Mouse (Mus musculus): ENCODE measurements around the gene Gucy2d. TPM values are rescaled to one million over a fixed set of nuclear protein-coding genes. Genes with fewer than 3 reads are reported as not detected.

Gucy2d gene
- polyA plus RNA-seq, 1 experiment from 2014 or later: 0.05 TPM

DNA sequence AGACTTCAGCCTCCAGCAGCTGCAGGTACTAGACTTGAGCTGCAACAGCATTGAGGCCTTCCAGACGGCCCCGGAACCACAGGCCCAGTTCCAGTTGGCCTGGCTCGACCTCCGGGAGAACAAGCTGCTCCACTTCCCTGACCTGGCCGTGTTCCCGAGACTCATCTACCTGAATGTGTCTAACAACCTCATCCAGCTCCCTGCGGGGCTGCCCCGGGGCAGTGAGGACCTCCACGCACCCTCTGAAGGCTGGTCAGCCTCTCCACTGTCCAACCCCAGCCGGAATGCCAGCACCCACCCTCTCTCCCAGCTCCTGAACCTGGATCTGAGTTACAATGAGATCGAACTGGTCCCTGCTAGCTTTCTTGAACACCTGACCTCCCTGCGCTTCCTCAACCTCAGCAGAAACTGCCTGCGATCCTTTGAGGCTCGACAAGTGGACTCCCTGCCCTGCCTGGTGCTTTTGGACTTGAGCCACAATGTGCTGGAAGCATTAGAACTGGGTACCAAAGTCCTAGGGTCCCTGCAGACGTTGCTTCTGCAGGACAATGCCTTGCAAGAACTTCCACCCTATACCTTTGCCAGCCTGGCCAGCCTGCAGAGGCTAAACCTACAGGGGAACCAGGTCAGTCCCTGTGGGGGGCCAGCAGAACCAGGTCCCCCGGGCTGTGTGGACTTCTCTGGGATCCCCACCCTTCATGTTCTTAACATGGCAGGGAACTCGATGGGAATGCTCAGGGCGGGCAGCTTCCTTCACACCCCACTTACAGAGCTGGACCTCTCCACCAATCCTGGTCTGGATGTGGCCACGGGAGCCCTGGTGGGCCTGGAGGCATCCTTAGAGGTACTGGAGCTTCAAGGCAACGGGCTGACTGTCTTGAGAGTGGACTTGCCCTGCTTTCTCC lies 58.7 kb downstream of the Gucy2d start:
- no peaks in the 10 kb centered on the region for H3K9me3 ChIP-seq (replicated peaks; ENCODE audit: control insufficient read depth, low read length, poor library complexity, severe bottlenecking)
- ATAC-seq: no peak
- H3K27me3 ChIP-seq (ENCODE audit: control insufficient read depth, insufficient read depth, low read depth, low read length): no peaks in the 10 kb centered on the region
- no peak overlapping the region for H3K4me2 ChIP-seq (ENCODE audit: low read length)
- 83% methylated on average over 20 of the region's 20 CpGs for WGBS
- H3K27ac ChIP-seq (ENCODE audit: low read length): no peak overlapping the region
- H3K36me3 ChIP-seq (ENCODE audit: control insufficient read depth, insufficient read depth, low read length): no peaks in the 10 kb centered on the region
- H3K4me1 ChIP-seq (ENCODE audit: control insufficient read depth, insufficient read depth, low read length): peaks cover under 1% of the 10 kb centered on the region; the same call in 1 of the 2 replicates
- H3K4me3 ChIP-seq (ENCODE audit: low read depth, low read length): no peak overlapping the region
- H3K9ac ChIP-seq (ENCODE audit: low read depth, low read length): no peak overlapping the region

GRCm38 (mm10) chr7:98499561-98500292 lies 59.5 kb downstream of the Gucy2d start:
- Histone ChIP-seq H3K9ac (ENCODE audit: low read depth, low read length) (no peak overlapping the region), H3K4me2 (ENCODE audit: low read length) (no peak overlapping the region), H3K4me3 (ENCODE audit: low read depth, low read length) (no peak overlapping the region), H3K4me1 (ENCODE audit: control insufficient read depth, insufficient read depth, low read length) (peaks cover 5% of the 10 kb centered on the region), H3K36me3 (ENCODE audit: control insufficient read depth, insufficient read depth, low read length) (no peaks in the 10 kb centered on the region), H3K27ac (ENCODE audit: low read length) (no peak overlapping the region), H3K27me3 (ENCODE audit: control insufficient read depth, insufficient read depth, low read depth, low read length) (no peaks in the 10 kb centered on the region), H3K9me3 (replicated peaks; ENCODE audit: control insufficient read depth, low read length, poor library complexity, severe bottlenecking) (no peaks in the 10 kb centered on the region)
- no peak for ATAC-seq
- WGBS: 78% methylated on average over 25 of the region's 25 CpGs

GRCm38 (mm10) chr7:98500470-98500869 lies 60.3 kb downstream of the Gucy2d start:
- H3K9me3 ChIP-seq (replicated peaks; ENCODE audit: control insufficient read depth, low read length, poor library complexity, severe bottlenecking): no peaks in the 10 kb centered on the region
- H3K27ac ChIP-seq (ENCODE audit: low read length): no peak overlapping the region
- no peak overlapping the region for H3K9ac ChIP-seq (ENCODE audit: low read depth, low read length)
- no peaks in the 10 kb centered on the region for H3K36me3 ChIP-seq (ENCODE audit: control insufficient read depth, insufficient read depth, low read length)
- H3K4me1 ChIP-seq (ENCODE audit: control insufficient read depth, insufficient read depth, low read length): peaks cover 7% of the 10 kb centered on the region
- ATAC-seq: no peak
- no peaks in the 10 kb centered on the region for H3K27me3 ChIP-seq (ENCODE audit: control insufficient read depth, insufficient read depth, low read depth, low read length)
- 95% methylated on average over 3 of the region's 3 CpGs for WGBS
- H3K4me3 ChIP-seq (ENCODE audit: low read depth, low read length): no peak overlapping the region
- no peak overlapping the region for H3K4me2 ChIP-seq (ENCODE audit: low read length)

DNA sequence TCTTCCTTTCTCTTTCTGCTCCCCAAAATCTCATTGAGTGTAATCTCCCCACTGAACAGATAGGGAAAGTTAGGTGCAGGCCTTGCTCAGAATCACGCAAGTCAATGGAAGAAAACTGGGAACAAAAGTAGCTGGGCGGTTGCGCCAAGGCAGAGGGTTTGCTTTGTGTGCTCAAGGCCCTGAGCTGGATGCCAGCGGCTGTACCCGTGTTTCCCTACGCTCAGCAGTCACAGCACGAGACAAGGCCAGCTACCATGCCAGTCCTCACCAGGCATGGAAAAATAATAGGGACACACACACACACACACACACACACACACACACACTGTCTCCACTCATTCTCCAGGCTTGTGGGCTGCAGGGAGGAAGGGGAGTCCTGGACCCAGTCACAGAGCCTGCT lies 60.9 kb downstream of the Gucy2d start:
- no peak overlapping the region for H3K27ac ChIP-seq (ENCODE audit: low read length)
- ATAC-seq: no peak
- WGBS: 84% methylated on average over 7 of the region's 7 CpGs
- no peak overlapping the region for H3K4me3 ChIP-seq (ENCODE audit: low read depth, low read length)
- peaks cover 7% of the 10 kb centered on the region for H3K4me1 ChIP-seq (ENCODE audit: control insufficient read depth, insufficient read depth, low read length)
- no peaks in the 10 kb centered on the region for H3K9me3 ChIP-seq (replicated peaks; ENCODE audit: control insufficient read depth, low read length, poor library complexity, severe bottlenecking)
- H3K36me3 ChIP-seq (ENCODE audit: control insufficient read depth, insufficient read depth, low read length): no peaks in the 10 kb centered on the region
- no peak overlapping the region for H3K9ac ChIP-seq (ENCODE audit: low read depth, low read length)
- H3K27me3 ChIP-seq (ENCODE audit: control insufficient read depth, insufficient read depth, low read depth, low read length): no peaks in the 10 kb centered on the region
- no peak overlapping the region for H3K4me2 ChIP-seq (ENCODE audit: low read length)

- Histone ChIP-seq H3K36me3 (ENCODE audit: control insufficient read depth, insufficient read depth, low read length) (no peaks in the 10 kb centered on the region), H3K9ac (ENCODE audit: low read depth, low read length) (no peak overlapping the region)
- no peak for ATAC-seq
Observed at GRCm38 (mm10) chr7:98502921-98503320, 62.7 kb downstream of the Gucy2d start.

DNA sequence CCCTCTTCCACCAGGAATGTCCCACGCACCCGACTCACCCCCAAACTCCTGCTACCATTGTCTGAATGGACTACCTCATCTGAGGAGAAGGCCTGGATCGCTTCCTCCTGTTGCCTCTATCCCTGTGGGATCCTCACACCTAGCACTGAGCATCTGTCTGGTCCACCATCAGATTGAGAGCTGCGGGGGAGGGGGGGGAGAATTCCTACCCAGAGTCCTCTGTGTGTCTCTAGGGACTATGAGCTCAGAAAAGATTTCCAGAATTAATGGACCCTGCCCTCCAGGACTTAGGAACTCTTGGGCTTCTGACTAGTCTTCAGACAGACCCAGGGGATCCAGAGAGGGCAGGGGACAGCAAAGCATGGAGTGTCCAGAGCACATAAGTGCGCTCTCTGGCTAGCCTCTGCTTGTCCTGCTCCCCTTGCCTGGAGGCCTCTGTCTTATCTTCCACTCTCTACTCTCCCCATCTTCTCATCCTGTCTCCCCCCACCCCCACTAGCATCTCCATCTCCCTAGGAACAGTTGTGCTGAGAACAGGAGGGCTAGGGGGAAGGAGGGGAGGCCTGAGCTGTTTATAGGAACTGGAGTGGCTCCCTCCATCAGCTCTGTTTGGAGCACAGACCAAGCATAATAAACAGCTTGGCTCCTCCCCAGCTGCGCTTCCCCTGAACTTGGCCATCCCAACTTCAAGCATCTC lies 63.9 kb downstream of the Gucy2d start:
- no peaks in the 10 kb centered on the region for H3K36me3 ChIP-seq (ENCODE audit: control insufficient read depth, insufficient read depth, low read length)
- no peak overlapping the region for H3K27ac ChIP-seq (ENCODE audit: low read length)
- no peak overlapping the region for H3K4me3 ChIP-seq (ENCODE audit: low read depth, low read length)
- H3K9me3 ChIP-seq (replicated peaks; ENCODE audit: control insufficient read depth, low read length, poor library complexity, severe bottlenecking): no peaks in the 10 kb centered on the region
- 0 out of 2 replicates have a peak overlapping the region, but pooled peaks have one; percentile 14 for H3K9ac ChIP-seq (ENCODE audit: low read depth, low read length)
- WGBS: 74% methylated on average over 6 of the region's 6 CpGs
- peaks cover 7% of the 10 kb centered on the region for H3K4me1 ChIP-seq (ENCODE audit: control insufficient read depth, insufficient read depth, low read length)
- no peak overlapping the region for H3K4me2 ChIP-seq (ENCODE audit: low read length)
- ATAC-seq: 0 out of 2 replicates have a peak, but pooled peaks have one; percentile 43
- H3K27me3 ChIP-seq (ENCODE audit: control insufficient read depth, insufficient read depth, low read depth, low read length): no peaks in the 10 kb centered on the region

More at GRCm38 (mm10) chr7:98502921-98503320, 62.7 kb downstream of the Gucy2d start:
- H3K4me2 ChIP-seq (ENCODE audit: low read length): no peak overlapping the region
- H3K4me1 ChIP-seq (ENCODE audit: control insufficient read depth, insufficient read depth, low read length): peaks cover 7% of the 10 kb centered on the region
- no peak overlapping the region for H3K4me3 ChIP-seq (ENCODE audit: low read depth, low read length)
- H3K27ac ChIP-seq (ENCODE audit: low read length): no peak overlapping the region
- 30% methylated on average over 5 of the region's 5 CpGs for WGBS
- H3K27me3 ChIP-seq (ENCODE audit: control insufficient read depth, insufficient read depth, low read depth, low read length): no peaks in the 10 kb centered on the region
- no peaks in the 10 kb centered on the region for H3K9me3 ChIP-seq (replicated peaks; ENCODE audit: control insufficient read depth, low read length, poor library complexity, severe bottlenecking)

GRCm38 (mm10) chr7:98504726-98505314 lies 64.6 kb downstream of the Gucy2d start:
- H3K36me3 ChIP-seq (ENCODE audit: control insufficient read depth, insufficient read depth, low read length): no peaks in the 10 kb centered on the region
- no peak overlapping the region for H3K9ac ChIP-seq (ENCODE audit: low read depth, low read length)
- H3K4me1 ChIP-seq (ENCODE audit: control insufficient read depth, insufficient read depth, low read length): peaks cover 7% of the 10 kb centered on the region
- no peaks in the 10 kb centered on the region for H3K9me3 ChIP-seq (replicated peaks; ENCODE audit: control insufficient read depth, low read length, poor library complexity, severe bottlenecking)
- H3K4me2 ChIP-seq (ENCODE audit: low read length): no peak overlapping the region
- H3K27me3 ChIP-seq (ENCODE audit: control insufficient read depth, insufficient read depth, low read depth, low read length): no peaks in the 10 kb centered on the region
- H3K4me3 ChIP-seq (ENCODE audit: low read depth, low read length): no peak overlapping the region
- WGBS: 41% methylated on average over 5 of the region's 5 CpGs
- H3K27ac ChIP-seq (ENCODE audit: low read length): no peak overlapping the region
- no peak for ATAC-seq

DNA sequence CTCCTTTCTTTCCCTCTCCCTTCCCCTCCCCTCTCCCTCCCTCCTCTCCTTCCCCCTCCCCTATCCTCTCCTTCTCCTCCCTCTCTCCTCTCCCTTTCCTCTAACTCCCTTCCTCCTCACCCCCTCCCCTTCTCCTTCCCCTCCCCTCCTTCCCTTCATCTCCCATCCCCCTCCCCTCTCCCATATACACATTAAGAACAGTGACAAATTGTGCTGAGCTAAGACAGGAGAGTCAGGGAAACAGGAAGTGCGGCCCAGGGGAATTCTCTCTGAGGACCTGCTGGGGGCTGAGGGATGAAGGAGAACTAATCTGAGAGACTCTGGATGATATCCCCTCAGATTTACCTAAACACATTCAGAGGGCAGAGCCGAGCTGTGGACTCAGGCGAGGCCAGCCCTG lies 65.4 kb downstream of the Gucy2d start:
- 19% methylated on average over 3 of the region's 3 CpGs for WGBS
- Histone ChIP-seq H3K9ac (ENCODE audit: low read depth, low read length) (no peak overlapping the region), H3K4me2 (ENCODE audit: low read length) (no peak overlapping the region), H3K9me3 (replicated peaks; ENCODE audit: control insufficient read depth, low read length, poor library complexity, severe bottlenecking) (no peaks in the 10 kb centered on the region), H3K4me3 (ENCODE audit: low read depth, low read length) (no peak overlapping the region), H3K4me1 (ENCODE audit: control insufficient read depth, insufficient read depth, low read length) (peaks cover 7% of the 10 kb centered on the region), H3K27me3 (ENCODE audit: control insufficient read depth, insufficient read depth, low read depth, low read length) (no peaks in the 10 kb centered on the region), H3K36me3 (ENCODE audit: control insufficient read depth, insufficient read depth, low read length) (no peaks in the 10 kb centered on the region), H3K27ac (ENCODE audit: low read length) (no peak overlapping the region)
- no peak for ATAC-seq
